Mouse (Mus musculus): ENCODE results near the gene Art4. TPM values are rescaled to one million over a fixed set of nuclear protein-coding genes. Genes with fewer than 3 reads are reported as not detected.

Gene Art4
- polyA plus RNA-seq, 1 experiment from 2014 or later = 0.99 TPM

- Histone ChIP-seq H3K36me3 (ENCODE audit: control insufficient read depth, insufficient read depth, low read length) (no peaks in the 10 kb centered on the region), H3K4me3 (ENCODE audit: low read depth, low read length) (no peak overlapping the region), H3K27me3 (ENCODE audit: control insufficient read depth, insufficient read depth, low read length) (no peaks in the 10 kb centered on the region), H3K27ac (ENCODE audit: low read depth, low read length) (no peak overlapping the region), H3K9me3 (ENCODE audit: control insufficient read depth, low read length) (no peaks in the 10 kb centered on the region), H3K4me1 (replicated peaks; ENCODE audit: control insufficient read depth, insufficient read depth, low read length) (no peaks in the 10 kb centered on the region), H3K4me2 (ENCODE audit: low read depth, low read length, severe bottlenecking) (no peak overlapping the region), H3K9ac (ENCODE audit: low read length) (no peak overlapping the region)
- 21% methylated on average over 2 of the region's 2 CpGs for WGBS
- ATAC-seq (replicated peaks; ENCODE audit: low FRiP score) = no peak
- DNase-seq (ENCODE audit: low spot score) = peak; percentile 70
These were observed 9.7 kb downstream of the Art4 start for GRCm38 (mm10) chr6:136847790-136848189.

DNA sequence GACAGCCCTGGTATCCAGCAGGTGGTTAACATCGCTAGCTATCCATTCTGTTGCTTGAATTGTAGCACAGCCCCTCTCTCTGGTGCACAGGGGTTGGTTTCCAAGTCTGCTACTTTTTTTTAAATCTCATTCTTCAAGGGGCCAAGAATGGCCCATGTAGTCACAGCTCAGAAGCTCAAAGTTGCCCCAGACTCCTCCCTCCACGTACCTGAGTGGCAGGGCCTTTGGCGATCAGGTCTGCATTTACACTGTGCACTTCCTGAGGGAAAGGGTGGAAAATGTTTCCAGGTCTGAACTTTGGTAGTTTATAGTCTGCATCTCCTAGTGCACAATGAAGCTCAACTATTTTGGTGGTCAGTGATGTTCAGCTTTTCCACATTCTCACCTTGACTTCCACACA lies 10.3 kb downstream of the Art4 start:
- WGBS = 87% methylated on average over 3 of the region's 3 CpGs
- no peak overlapping the region for H3K4me3 ChIP-seq (ENCODE audit: low read depth, low read length)
- no peaks in the 10 kb centered on the region for H3K27me3 ChIP-seq (ENCODE audit: control insufficient read depth, insufficient read depth, low read length)
- no peak overlapping the region for H3K27ac ChIP-seq (ENCODE audit: low read depth, low read length)
- H3K9me3 ChIP-seq (ENCODE audit: control insufficient read depth, low read length) = no peaks in the 10 kb centered on the region
- DNase-seq (ENCODE audit: low spot score) (no peak), ATAC-seq (replicated peaks; ENCODE audit: low FRiP score) (no peak)
- H3K4me2 ChIP-seq (ENCODE audit: low read depth, low read length, severe bottlenecking) = no peak overlapping the region
- no peaks in the 10 kb centered on the region for H3K4me1 ChIP-seq (replicated peaks; ENCODE audit: control insufficient read depth, insufficient read depth, low read length)
- H3K36me3 ChIP-seq (ENCODE audit: control insufficient read depth, insufficient read depth, low read length) = no peaks in the 10 kb centered on the region
- H3K9ac ChIP-seq (ENCODE audit: low read length) = no peak overlapping the region

- H3K4me2 ChIP-seq (ENCODE audit: low read depth, low read length, severe bottlenecking) = no peak overlapping the region
- H3K36me3 ChIP-seq (ENCODE audit: control insufficient read depth, insufficient read depth, low read length) = no peaks in the 10 kb centered on the region
- H3K9me3 ChIP-seq (ENCODE audit: control insufficient read depth, low read length) = no peaks in the 10 kb centered on the region
- DNase-seq (ENCODE audit: low spot score) = no peak
- no peak overlapping the region for H3K4me3 ChIP-seq (ENCODE audit: low read depth, low read length)
- H3K9ac ChIP-seq (ENCODE audit: low read length) = no peak overlapping the region
- H3K27me3 ChIP-seq (ENCODE audit: control insufficient read depth, insufficient read depth, low read length) = no peaks in the 10 kb centered on the region
- no peaks in the 10 kb centered on the region for H3K4me1 ChIP-seq (replicated peaks; ENCODE audit: control insufficient read depth, insufficient read depth, low read length)
- 71% methylated on average over 5 of the region's 5 CpGs for WGBS
- no peak overlapping the region for H3K27ac ChIP-seq (ENCODE audit: low read depth, low read length)
- no peak for ATAC-seq (replicated peaks; ENCODE audit: low FRiP score)
These were observed 11.6 kb downstream of the Art4 start for GRCm38 (mm10) chr6:136845706-136846480.

DNA sequence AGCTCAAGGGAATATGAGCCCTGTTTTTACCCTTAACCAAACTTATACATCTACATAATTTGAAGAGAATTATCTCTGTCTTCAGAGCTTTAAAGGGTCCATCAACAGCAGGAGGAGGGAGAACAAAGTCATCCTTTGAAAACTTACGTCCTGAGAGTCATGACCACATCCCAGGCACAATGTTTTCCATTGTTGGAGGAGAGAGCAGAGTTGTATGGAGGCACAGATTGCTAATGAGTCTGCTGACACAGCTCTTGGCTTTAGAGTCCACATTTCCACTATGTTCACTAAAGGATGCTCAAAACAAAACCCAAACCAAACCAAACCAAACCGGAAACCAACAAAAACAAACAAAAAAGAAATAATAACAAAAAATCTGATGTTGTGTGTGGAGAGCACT lies 12.6 kb downstream of the Art4 start:
- Histone ChIP-seq H3K36me3 (ENCODE audit: control insufficient read depth, insufficient read depth, low read length) (no peaks in the 10 kb centered on the region), H3K4me1 (replicated peaks; ENCODE audit: control insufficient read depth, insufficient read depth, low read length) (no peaks in the 10 kb centered on the region), H3K4me3 (ENCODE audit: low read depth, low read length) (no peak overlapping the region), H3K9ac (ENCODE audit: low read length) (no peak overlapping the region), H3K27me3 (ENCODE audit: control insufficient read depth, insufficient read depth, low read length) (no peaks in the 10 kb centered on the region), H3K4me2 (ENCODE audit: low read depth, low read length, severe bottlenecking) (no peak overlapping the region), H3K9me3 (ENCODE audit: control insufficient read depth, low read length) (no peaks in the 10 kb centered on the region), H3K27ac (ENCODE audit: low read depth, low read length) (no peak overlapping the region)
- WGBS = 58% methylated on average over 2 of the region's 2 CpGs
- ATAC-seq (replicated peaks; ENCODE audit: low FRiP score) = no peak
- DNase-seq (ENCODE audit: low spot score) = no peak

DNA sequence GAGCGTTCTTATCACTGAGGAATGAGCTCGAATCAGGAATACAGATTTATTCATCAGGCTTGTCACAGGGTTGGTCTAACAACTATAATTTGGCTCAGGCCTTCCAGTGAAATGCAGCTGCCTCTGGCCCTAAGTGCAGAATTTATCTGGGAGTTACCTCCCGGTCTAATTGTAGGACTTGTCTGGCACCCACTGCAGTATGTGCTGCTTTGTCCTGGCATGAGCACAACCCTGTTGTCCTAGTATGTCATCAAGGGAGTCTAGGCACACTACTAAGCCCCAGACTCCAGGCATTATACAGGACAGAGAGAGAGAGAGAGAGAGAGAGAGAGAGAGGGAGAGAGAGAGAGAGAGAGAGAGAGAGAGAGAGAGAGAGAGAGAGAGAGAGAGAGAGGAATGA lies 20.2 kb downstream of the Art4 start:
- Histone ChIP-seq H3K4me3 (ENCODE audit: low read depth, low read length) (no peak overlapping the region), H3K4me2 (ENCODE audit: low read depth, low read length, severe bottlenecking) (no peak overlapping the region), H3K9ac (ENCODE audit: low read length) (no peak overlapping the region), H3K36me3 (ENCODE audit: control insufficient read depth, insufficient read depth, low read length) (no peaks in the 10 kb centered on the region), H3K4me1 (replicated peaks; ENCODE audit: control insufficient read depth, insufficient read depth, low read length) (no peaks in the 10 kb centered on the region), H3K27me3 (ENCODE audit: control insufficient read depth, insufficient read depth, low read length) (no peaks in the 10 kb centered on the region), H3K27ac (ENCODE audit: low read depth, low read length) (no peak overlapping the region), H3K9me3 (ENCODE audit: control insufficient read depth, low read length) (no peaks in the 10 kb centered on the region)
- DNase-seq (ENCODE audit: low spot score) (no peak), ATAC-seq (replicated peaks; ENCODE audit: low FRiP score) (no peak)
- WGBS = 81% methylated on average over 3 of the region's 3 CpGs

- Histone ChIP-seq H3K36me3 (ENCODE audit: control insufficient read depth, insufficient read depth, low read length) (no peaks in the 10 kb centered on the region), H3K9me3 (ENCODE audit: control insufficient read depth, low read length) (no peaks in the 10 kb centered on the region), H3K9ac (ENCODE audit: low read length) (no peak within 1 kb of the TSS), H3K4me2 (ENCODE audit: low read depth, low read length, severe bottlenecking) (no peak within 1 kb of the TSS), H3K27ac (ENCODE audit: low read depth, low read length) (no peak within 1 kb of the TSS), H3K4me3 (ENCODE audit: low read depth, low read length) (no peak within 1 kb of the TSS), H3K27me3 (ENCODE audit: control insufficient read depth, insufficient read depth, low read length) (no peaks in the 10 kb centered on the region), H3K4me1 (replicated peaks; ENCODE audit: control insufficient read depth, insufficient read depth, low read length) (no peaks in the 10 kb centered on the region)
- ATAC-seq (replicated peaks; ENCODE audit: low FRiP score) = no peak
- DNase-seq (ENCODE audit: low spot score) = no peak
- 67% methylated on average over 4 of the region's 4 CpGs for WGBS
These were observed 22.2 kb downstream of the Art4 start, which contains the start of gene Smco3 for GRCm38 (mm10) chr6:136835352-136835751. Smco3 (minus strand) TSS chr6:136835452.

DNA sequence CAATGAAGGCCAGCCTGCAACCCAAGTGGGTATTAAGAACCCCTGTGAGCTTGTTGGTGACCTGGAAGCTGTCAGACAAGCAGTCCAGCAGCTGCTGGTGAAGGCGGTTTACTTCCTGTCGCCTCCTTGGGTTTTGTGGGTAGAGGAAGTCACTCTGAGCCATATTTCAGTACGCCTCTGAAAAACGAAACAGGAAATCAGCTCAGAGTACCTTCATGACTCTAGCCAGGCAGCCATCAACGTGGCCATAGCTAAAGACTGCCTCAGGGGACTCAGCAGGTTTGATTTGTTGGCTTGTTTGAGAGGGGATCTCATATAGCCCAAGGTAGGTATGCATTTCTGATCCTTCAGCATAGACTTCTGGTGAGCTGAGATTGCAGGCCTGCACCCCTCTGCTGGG lies 25.8 kb downstream of the Art4 start:
- Histone ChIP-seq H3K9me3 (ENCODE audit: control insufficient read depth, low read length) (no peaks in the 10 kb centered on the region), H3K36me3 (ENCODE audit: control insufficient read depth, insufficient read depth, low read length) (no peaks in the 10 kb centered on the region), H3K4me3 (ENCODE audit: low read depth, low read length) (no peak overlapping the region), H3K9ac (ENCODE audit: low read length) (no peak overlapping the region), H3K4me1 (replicated peaks; ENCODE audit: control insufficient read depth, insufficient read depth, low read length) (no peaks in the 10 kb centered on the region; the same call in 1 of the 2 replicates), H3K27me3 (ENCODE audit: control insufficient read depth, insufficient read depth, low read length) (no peaks in the 10 kb centered on the region), H3K4me2 (ENCODE audit: low read depth, low read length, severe bottlenecking) (no peak overlapping the region), H3K27ac (ENCODE audit: low read depth, low read length) (no peak overlapping the region)
- WGBS = 77% methylated on average over 5 of the region's 5 CpGs
- DNase-seq (ENCODE audit: low spot score) = no peak
- ATAC-seq (replicated peaks; ENCODE audit: low FRiP score) = no peak

- H3K4me1 ChIP-seq (replicated peaks; ENCODE audit: control insufficient read depth, insufficient read depth, low read length) = no peaks in the 10 kb centered on the region; the same call in 1 of the 2 replicates
- H3K27me3 ChIP-seq (ENCODE audit: control insufficient read depth, insufficient read depth, low read length) = no peaks in the 10 kb centered on the region
- no peaks in the 10 kb centered on the region for H3K9me3 ChIP-seq (ENCODE audit: control insufficient read depth, low read length)
- no peak overlapping the region for H3K27ac ChIP-seq (ENCODE audit: low read depth, low read length)
- H3K4me2 ChIP-seq (ENCODE audit: low read depth, low read length, severe bottlenecking) = peak overlapping the region; percentile 43
- H3K36me3 ChIP-seq (ENCODE audit: control insufficient read depth, insufficient read depth, low read length) = no peaks in the 10 kb centered on the region; the same call in 1 of the 2 replicates
- ATAC-seq (replicated peaks; ENCODE audit: low FRiP score) (no peak), DNase-seq (ENCODE audit: low spot score) (no peak)
- 35% methylated on average over 4 of the region's 4 CpGs for WGBS
- peak overlapping the region; percentile 96 for H3K4me3 ChIP-seq (ENCODE audit: low read depth, low read length)
- H3K9ac ChIP-seq (ENCODE audit: low read length) = peak overlapping the region; percentile 31; the same call in 1 of the 2 replicates
These were observed 28.9 kb downstream of the Art4 start for GRCm38 (mm10) chr6:136828681-136829080.
